Mouse (Mus musculus): ENCODE measurements around the gene Rpp21. TPM values are rescaled to one million over a fixed set of nuclear protein-coding genes. Genes with fewer than 3 reads are reported as not detected.

Gene Rpp21
- 2.5 TPM for polyA plus RNA-seq (2014; fragmentation: Illumina TruSeq; extraction: RNeasy Lipid Tissue Mini Kit (QIAGEN cat#74804); ENCODE audit: low read depth, low replicate concordance)

GRCm38 (mm10) chr17:36257969-36258368 is at the start of gene Rpp21:
Rpp21 (minus strand) TSS chr17:36258069.

GRCm38 (mm10) chr17:36286390-36286789 is 28.5 kb upstream of the Rpp21 start, which contains the start of gene H2-M10.2:
H2-M10.2 (minus strand) TSS chr17:36286490.

GRCm38 (mm10) chr17:36271586-36272256 is 13.9 kb upstream of the Rpp21 start, which contains the start of gene Trim39:
Trim39 (minus strand) TSS chr17:36272247.

Other genes starting within 250 kb of the Rpp21 start
- 3.9 TPM for gene H2-T24, start 237.5 kb downstream of the Rpp21 start, polyA plus RNA-seq (2014; fragmentation: Illumina TruSeq; extraction: RNeasy Lipid Tissue Mini Kit (QIAGEN cat#74804); ENCODE audit: low read depth, low replicate concordance)
- gene H2-T23, start 225.2 kb downstream of the Rpp21 start, polyA plus RNA-seq (2014; fragmentation: Illumina TruSeq; extraction: RNeasy Lipid Tissue Mini Kit (QIAGEN cat#74804); ENCODE audit: low read depth, low replicate concordance) = 29.7 TPM
- gene H2-T22, start 215.3 kb downstream of the Rpp21 start, polyA plus RNA-seq (2014; fragmentation: Illumina TruSeq; extraction: RNeasy Lipid Tissue Mini Kit (QIAGEN cat#74804); ENCODE audit: low read depth, low replicate concordance) = 46.2 TPM
- not detected for gene Gm6034, start 215.1 kb downstream of the Rpp21 start, polyA plus RNA-seq (2014; fragmentation: Illumina TruSeq; extraction: RNeasy Lipid Tissue Mini Kit (QIAGEN cat#74804); ENCODE audit: low read depth, low replicate concordance)
- not detected for gene Gm11127, start 199.7 kb downstream of the Rpp21 start, polyA plus RNA-seq (2014; fragmentation: Illumina TruSeq; extraction: RNeasy Lipid Tissue Mini Kit (QIAGEN cat#74804); ENCODE audit: low read depth, low replicate concordance)
- gene Gm19684, start 136.4 kb downstream of the Rpp21 start, polyA plus RNA-seq (2014; fragmentation: Illumina TruSeq; extraction: RNeasy Lipid Tissue Mini Kit (QIAGEN cat#74804); ENCODE audit: low read depth, low replicate concordance) = not detected
- gene Gm7030, start 128.6 kb downstream of the Rpp21 start, polyA plus RNA-seq (2014; fragmentation: Illumina TruSeq; extraction: RNeasy Lipid Tissue Mini Kit (QIAGEN cat#74804); ENCODE audit: low read depth, low replicate concordance) = not detected
- not detected for gene Gm8909, start 89.5 kb downstream of the Rpp21 start, polyA plus RNA-seq (2014; fragmentation: Illumina TruSeq; extraction: RNeasy Lipid Tissue Mini Kit (QIAGEN cat#74804); ENCODE audit: low read depth, low replicate concordance)
- not detected for gene H2-T3, start 67.8 kb downstream of the Rpp21 start, polyA plus RNA-seq (2014; fragmentation: Illumina TruSeq; extraction: RNeasy Lipid Tissue Mini Kit (QIAGEN cat#74804); ENCODE audit: low read depth, low replicate concordance)
- gene Trim39, start 14.2 kb upstream of the Rpp21 start, polyA plus RNA-seq (2014; fragmentation: Illumina TruSeq; extraction: RNeasy Lipid Tissue Mini Kit (QIAGEN cat#74804); ENCODE audit: low read depth, low replicate concordance) = 9.3 TPM
- gene H2-M10.2, start 28.4 kb upstream of the Rpp21 start, polyA plus RNA-seq (2014; fragmentation: Illumina TruSeq; extraction: RNeasy Lipid Tissue Mini Kit (QIAGEN cat#74804); ENCODE audit: low read depth, low replicate concordance) = not detected
- not detected for gene H2-M10.1, start 68.1 kb upstream of the Rpp21 start, polyA plus RNA-seq (2014; fragmentation: Illumina TruSeq; extraction: RNeasy Lipid Tissue Mini Kit (QIAGEN cat#74804); ENCODE audit: low read depth, low replicate concordance)
- gene H2-M10.3, start 110.3 kb upstream of the Rpp21 start, polyA plus RNA-seq (2014; fragmentation: Illumina TruSeq; extraction: RNeasy Lipid Tissue Mini Kit (QIAGEN cat#74804); ENCODE audit: low read depth, low replicate concordance) = not detected
- gene H2-M10.4, start 204.3 kb upstream of the Rpp21 start, polyA plus RNA-seq (2014; fragmentation: Illumina TruSeq; extraction: RNeasy Lipid Tissue Mini Kit (QIAGEN cat#74804); ENCODE audit: low read depth, low replicate concordance) = not detected